Mouse (Mus musculus): Measurements from ENCODE around the gene Megf6. TPM values are rescaled to one million over a fixed set of nuclear protein-coding genes. Genes with fewer than 3 reads are reported as not detected.
A peak's percentile ranks its signal among the peaks of the same experiment; 100 is the strongest.

Megf6 gene
- total RNA-seq (2012; rRNA removed), result 5.6 and 12.7 TPM in 2 replicates

DNA sequence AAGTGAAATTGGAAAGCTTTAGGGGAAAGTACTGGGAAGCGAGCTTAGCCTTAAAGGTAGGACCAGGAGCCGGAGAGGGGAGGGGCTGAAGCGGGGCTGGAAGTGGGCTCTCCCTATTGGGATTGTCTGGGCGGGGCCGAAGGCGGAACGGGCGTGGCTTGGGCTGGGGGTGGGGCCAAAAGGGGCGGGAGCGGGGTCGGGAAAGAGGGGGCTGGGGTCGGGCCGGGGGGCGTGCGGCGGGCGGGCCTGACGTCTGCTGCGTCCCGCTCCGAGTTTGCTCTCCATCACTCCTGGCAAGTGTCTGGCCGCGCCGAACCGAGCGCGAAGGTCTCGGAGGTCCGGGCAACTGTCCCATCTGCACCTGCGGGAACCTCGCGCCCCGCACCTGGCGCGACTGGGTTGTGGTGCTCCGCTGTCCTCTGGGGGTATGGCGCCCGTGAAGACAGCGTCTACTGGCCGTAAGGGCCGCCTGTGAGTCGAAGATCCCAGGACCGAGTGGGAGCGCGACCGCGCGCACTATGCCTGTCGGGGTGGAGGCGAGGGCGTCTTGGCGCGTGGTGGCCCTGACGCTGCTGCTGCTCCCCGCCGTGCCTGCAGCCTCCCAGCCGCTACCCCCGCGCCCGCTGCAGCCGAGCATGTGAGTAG, at the start of gene Megf6:
TSS of gene Megf6 (plus strand) at position 225 of the 645 bp plus-strand sequence.
- Histone ChIP-seq H3K9ac (ENCODE audit: insufficient read depth, low read depth, low read length, poor library complexity, severe bottlenecking) (peak within 1 kb of the TSS; percentile 40), H3K9me3 (ENCODE audit: control insufficient read depth, insufficient read depth, low read depth, low read length) (no peaks in the 10 kb centered on the region), H3K4me1 (ENCODE audit: control insufficient read depth in 2 of 2, insufficient read depth in 2 of 2, low read length in 2 of 2, poor library complexity in 1 of 2) (peaks cover 0 to 5% of the 10 kb centered on the region in 2 experiments; a peak in 1 of 4 replicates), H3K36me3 (ENCODE audit: control insufficient read depth, insufficient read depth, low read length, poor library complexity, severe bottlenecking) (no peaks in the 10 kb centered on the region), H3K27ac (ENCODE audit: insufficient read depth, low read depth, low read length, poor library complexity, severe bottlenecking) (no peak within 1 kb of the TSS), H3K4me3 (ENCODE audit: insufficient read depth in 1 of 2, low read depth in 1 of 2, low read length in 2 of 2, poor library complexity in 1 of 2, severe bottlenecking in 1 of 2) (peak within 1 kb of the TSS; percentile 70 to 72)
- peak; percentile 83 for DNase-seq (ENCODE audit: low read depth, low spot score)
- no peak for TF ChIP-seq ZNF384 (IDR thresholded peaks at IDR 0.05; ENCODE audit: low read depth, low read length)
- no peak for TF ChIP-seq CHD2 (IDR thresholded peaks at IDR 0.05; ENCODE audit: low read depth, low read length)
- TF ChIP-seq HCFC1 (IDR thresholded peaks at IDR 0.05; ENCODE audit: borderline replicate concordance, insufficient read depth, low read length), result no peak
- no peak for TF ChIP-seq ZC3H11A (IDR thresholded peaks at IDR 0.05; ENCODE audit: borderline replicate concordance, low read depth, low read length)
- no peak for TF ChIP-seq MAFK (IDR thresholded peaks at IDR 0.05; ENCODE audit: insufficient read depth, low read depth, low read length)
- in situ Hi-C loops (cut with MboI; ENCODE audit: low sequenced_read_pairs in 2 of 2, unreplicated experiment in 2 of 2), result no loop called here

- H3K4me3 ChIP-seq (ENCODE audit: insufficient read depth in 1 of 2, low read depth in 1 of 2, low read length in 2 of 2, poor library complexity in 1 of 2, severe bottlenecking in 1 of 2), result no peak overlapping the region
- in situ Hi-C loops (cut with MboI; ENCODE audit: low sequenced_read_pairs in 2 of 2, unreplicated experiment in 2 of 2), result no loop called here
- H3K27ac ChIP-seq (ENCODE audit: insufficient read depth, low read depth, low read length, poor library complexity, severe bottlenecking), result no peak overlapping the region
- no peaks in the 10 kb centered on the region for H3K36me3 ChIP-seq (ENCODE audit: control insufficient read depth, insufficient read depth, low read length, poor library complexity, severe bottlenecking)
- no peak for DNase-seq (ENCODE audit: low read depth, low spot score)
- no peaks in the 10 kb centered on the region for H3K4me1 ChIP-seq (ENCODE audit: control insufficient read depth in 2 of 2, insufficient read depth in 2 of 2, low read length in 2 of 2, poor library complexity in 1 of 2)
- no peak for TF ChIP-seq HCFC1 (IDR thresholded peaks at IDR 0.05; ENCODE audit: borderline replicate concordance, insufficient read depth, low read length)
- no peak for TF ChIP-seq ZC3H11A (IDR thresholded peaks at IDR 0.05; ENCODE audit: borderline replicate concordance, low read depth, low read length)
- TF ChIP-seq ZNF384 (IDR thresholded peaks at IDR 0.05; ENCODE audit: low read depth, low read length), result no peak
- no peak for TF ChIP-seq CHD2 (IDR thresholded peaks at IDR 0.05; ENCODE audit: low read depth, low read length)
- TF ChIP-seq MAFK (IDR thresholded peaks at IDR 0.05; ENCODE audit: insufficient read depth, low read depth, low read length), result no peak
- no peaks in the 10 kb centered on the region for H3K9me3 ChIP-seq (ENCODE audit: control insufficient read depth, insufficient read depth, low read depth, low read length)
- H3K9ac ChIP-seq (ENCODE audit: insufficient read depth, low read depth, low read length, poor library complexity, severe bottlenecking), result no peak overlapping the region
Measured at GRCm38 (mm10) chr4:154121800-154122199, 48.7 kb upstream of the Megf6 start.

DNA sequence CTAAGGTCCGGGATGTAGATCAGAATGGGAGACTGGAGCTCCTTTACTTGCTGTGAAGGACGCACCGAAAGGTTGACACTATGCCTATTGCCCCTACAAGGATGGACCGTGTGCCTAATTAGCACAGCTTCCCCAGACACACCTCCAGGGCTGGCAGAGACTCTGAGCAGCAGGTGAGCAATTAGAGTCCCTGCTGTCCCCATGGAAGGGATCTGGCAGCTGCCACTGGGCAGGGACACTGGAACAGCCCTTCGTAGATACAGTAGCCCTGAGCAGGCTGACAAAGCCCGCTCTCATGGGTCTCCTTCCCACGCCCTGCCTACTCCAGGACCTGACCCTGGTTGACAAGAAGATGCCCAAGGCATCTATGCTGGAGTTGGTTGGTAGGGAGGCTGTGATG, 48.2 kb upstream of the Megf6 start:
- Histone ChIP-seq H3K4me3 (ENCODE audit: insufficient read depth in 1 of 2, low read depth in 1 of 2, low read length in 2 of 2, poor library complexity in 1 of 2, severe bottlenecking in 1 of 2) (no peak overlapping the region), H3K9ac (ENCODE audit: insufficient read depth, low read depth, low read length, poor library complexity, severe bottlenecking) (no peak overlapping the region), H3K27ac (ENCODE audit: insufficient read depth, low read depth, low read length, poor library complexity, severe bottlenecking) (no peak overlapping the region), H3K9me3 (ENCODE audit: control insufficient read depth, insufficient read depth, low read depth, low read length) (no peaks in the 10 kb centered on the region), H3K36me3 (ENCODE audit: control insufficient read depth, insufficient read depth, low read length, poor library complexity, severe bottlenecking) (no peaks in the 10 kb centered on the region), H3K4me1 (ENCODE audit: control insufficient read depth in 2 of 2, insufficient read depth in 2 of 2, low read length in 2 of 2, poor library complexity in 1 of 2) (no peaks in the 10 kb centered on the region)
- TF ChIP-seq ZNF384 (IDR thresholded peaks at IDR 0.05; ENCODE audit: low read depth, low read length), result no peak
- in situ Hi-C loops (cut with MboI; ENCODE audit: low sequenced_read_pairs in 2 of 2, unreplicated experiment in 2 of 2), result no loop called here
- DNase-seq (ENCODE audit: low read depth, low spot score), result no peak

- TF ChIP-seq MAFK (IDR thresholded peaks at IDR 0.05; ENCODE audit: insufficient read depth, low read depth, low read length) (no peak), ZC3H11A (IDR thresholded peaks at IDR 0.05; ENCODE audit: borderline replicate concordance, low read depth, low read length) (no peak), HCFC1 (IDR thresholded peaks at IDR 0.05; ENCODE audit: borderline replicate concordance, insufficient read depth, low read length) (no peak), ZNF384 (IDR thresholded peaks at IDR 0.05; ENCODE audit: low read depth, low read length) (no peak), CHD2 (IDR thresholded peaks at IDR 0.05; ENCODE audit: low read depth, low read length) (no peak)
- in situ Hi-C loops (cut with MboI; ENCODE audit: low sequenced_read_pairs in 2 of 2, unreplicated experiment in 2 of 2), result no loop called here
- DNase-seq (ENCODE audit: low read depth, low spot score), result no peak
- no peak overlapping the region for H3K9ac ChIP-seq (ENCODE audit: insufficient read depth, low read depth, low read length, poor library complexity, severe bottlenecking)
- no peak overlapping the region for H3K27ac ChIP-seq (ENCODE audit: insufficient read depth, low read depth, low read length, poor library complexity, severe bottlenecking)
- no peaks in the 10 kb centered on the region for H3K36me3 ChIP-seq (ENCODE audit: control insufficient read depth, insufficient read depth, low read length, poor library complexity, severe bottlenecking)
- no peaks in the 10 kb centered on the region for H3K4me1 ChIP-seq (ENCODE audit: control insufficient read depth in 2 of 2, insufficient read depth in 2 of 2, low read length in 2 of 2, poor library complexity in 1 of 2)
- no peak overlapping the region for H3K4me3 ChIP-seq (ENCODE audit: insufficient read depth in 1 of 2, low read depth in 1 of 2, low read length in 2 of 2, poor library complexity in 1 of 2, severe bottlenecking in 1 of 2)
- H3K9me3 ChIP-seq (ENCODE audit: control insufficient read depth, insufficient read depth, low read depth, low read length), result no peaks in the 10 kb centered on the region
Measured at GRCm38 (mm10) chr4:154123553-154123952, 47.0 kb upstream of the Megf6 start.

DNA sequence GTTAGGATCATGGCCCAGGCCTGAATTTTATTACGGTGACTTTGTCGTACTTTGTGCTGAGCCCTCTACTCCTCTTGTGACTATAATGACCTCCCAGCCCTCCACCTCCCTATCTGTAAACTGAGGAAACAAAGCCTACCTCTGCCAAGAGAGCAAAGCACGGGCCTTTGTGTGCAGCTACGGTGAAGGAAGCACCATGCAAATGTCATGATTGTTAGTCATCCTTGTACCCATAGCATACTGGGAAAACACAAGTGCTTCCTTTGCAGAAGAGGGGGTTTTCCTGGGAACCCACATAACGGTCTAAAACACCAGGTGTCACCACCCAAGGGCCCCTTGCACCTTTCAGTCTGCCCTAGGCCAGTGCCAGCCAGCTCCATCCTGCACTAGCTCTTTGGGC, 45.3 kb upstream of the Megf6 start:
- no peak for TF ChIP-seq ZNF384 (IDR thresholded peaks at IDR 0.05; ENCODE audit: low read depth, low read length)
- TF ChIP-seq ZC3H11A (IDR thresholded peaks at IDR 0.05; ENCODE audit: borderline replicate concordance, low read depth, low read length), result no peak
- TF ChIP-seq CHD2 (IDR thresholded peaks at IDR 0.05; ENCODE audit: low read depth, low read length), result no peak
- no peak for TF ChIP-seq HCFC1 (IDR thresholded peaks at IDR 0.05; ENCODE audit: borderline replicate concordance, insufficient read depth, low read length)
- TF ChIP-seq MAFK (IDR thresholded peaks at IDR 0.05; ENCODE audit: insufficient read depth, low read depth, low read length), result no peak
- no peaks in the 10 kb centered on the region for H3K9me3 ChIP-seq (ENCODE audit: control insufficient read depth, insufficient read depth, low read depth, low read length)
- no peaks in the 10 kb centered on the region for H3K36me3 ChIP-seq (ENCODE audit: control insufficient read depth, insufficient read depth, low read length, poor library complexity, severe bottlenecking)
- no peak overlapping the region for H3K9ac ChIP-seq (ENCODE audit: insufficient read depth, low read depth, low read length, poor library complexity, severe bottlenecking)
- no peak for DNase-seq (ENCODE audit: low read depth, low spot score)
- in situ Hi-C loops (cut with MboI; ENCODE audit: low sequenced_read_pairs in 2 of 2, unreplicated experiment in 2 of 2), result no loop called here
- no peak overlapping the region for H3K4me3 ChIP-seq (ENCODE audit: insufficient read depth in 1 of 2, low read depth in 1 of 2, low read length in 2 of 2, poor library complexity in 1 of 2, severe bottlenecking in 1 of 2)
- H3K4me1 ChIP-seq (ENCODE audit: control insufficient read depth in 2 of 2, insufficient read depth in 2 of 2, low read length in 2 of 2, poor library complexity in 1 of 2), result no peaks in the 10 kb centered on the region
- no peak overlapping the region for H3K27ac ChIP-seq (ENCODE audit: insufficient read depth, low read depth, low read length, poor library complexity, severe bottlenecking)
